Mouse (Mus musculus) MN1 (cell line): ENCODE data around the gene Rtp3.

ENCODE experiments used
- DNase-seq: peaks from one replicate; pipeline ENCODE4 v3.0.0-alpha.2; 2016; ENCODE audit warnings: low spot score

Rtp3 gene

GRCm38 (mm10) chr9:110979411-110979810 lies 11.0 kb downstream of the Rtp3 start:
- no peak for DNase-seq

- DNase-seq = no peak
These were observed 24.5 kb downstream of the Rtp3 start for GRCm38 (mm10) chr9:110965910-110966231.

GRCm38 (mm10) chr9:110965062-110965909 lies 25.1 kb downstream of the Rtp3 start:
- DNase-seq = no peak

GRCm38 (mm10) chr9:110963566-110964115 lies 26.7 kb downstream of the Rtp3 start:
- DNase-seq = no peak

- no peak for DNase-seq
These were observed 29.0 kb downstream of the Rtp3 start for GRCm38 (mm10) chr9:110961386-110961785.

- DNase-seq = no peak
These were observed 29.9 kb downstream of the Rtp3 start for GRCm38 (mm10) chr9:110960230-110961149.

- DNase-seq = no peak
These were observed 30.7 kb downstream of the Rtp3 start for GRCm38 (mm10) chr9:110959669-110960068.

- DNase-seq = no peak
These were observed 34.4 kb downstream of the Rtp3 start for GRCm38 (mm10) chr9:110955962-110956361.

- no peak for DNase-seq
These were observed 35.5 kb downstream of the Rtp3 start for GRCm38 (mm10) chr9:110954681-110955445.

GRCm38 (mm10) chr9:110953550-110954461 lies 36.6 kb downstream of the Rtp3 start:
- peak; percentile 88 for DNase-seq

GRCm38 (mm10) chr9:110952931-110953549 lies 37.3 kb downstream of the Rtp3 start:
- DNase-seq = peak; percentile 11

GRCm38 (mm10) chr9:110952398-110952797 lies 38.0 kb downstream of the Rtp3 start:
- peak; percentile 10 for DNase-seq

GRCm38 (mm10) chr9:110951866-110952265 lies 38.5 kb downstream of the Rtp3 start:
- no peak for DNase-seq

GRCm38 (mm10) chr9:110951397-110951796 lies 39.0 kb downstream of the Rtp3 start, which contains the start of gene Lrrc2:
Gene Lrrc2 (plus strand): TSS chr9:110951545.
- no peak for DNase-seq

GRCm38 (mm10) chr9:110950109-110950508 lies 40.3 kb downstream of the Rtp3 start:
- DNase-seq = no peak

- DNase-seq = no peak
These were observed 41.5 kb downstream of the Rtp3 start for GRCm38 (mm10) chr9:110948813-110949310.

GRCm38 (mm10) chr9:110947900-110948299 lies 42.5 kb downstream of the Rtp3 start:
- no peak for DNase-seq

GRCm38 (mm10) chr9:110947261-110947661 lies 43.1 kb downstream of the Rtp3 start:
- DNase-seq = no peak

- no peak for DNase-seq
These were observed 43.8 kb downstream of the Rtp3 start for GRCm38 (mm10) chr9:110946548-110947044.

- no peak for DNase-seq
These were observed 44.5 kb downstream of the Rtp3 start, which contains the start of gene Tdgf1 for GRCm38 (mm10) chr9:110945926-110946325. Gene Tdgf1 (minus strand): TSS chr9:110946158.
